Mouse (Mus musculus) liver, adult 2 months (tissue): Measurements from ENCODE around the gene Tfpi. TPM values are rescaled to one million over a fixed set of nuclear protein-coding genes. Genes with fewer than 3 reads are reported as not detected.
A peak's percentile ranks its signal among the peaks of the same experiment; 100 is the strongest.
"Not testable (repeated sequence)": the region's sequence is repeated elsewhere in the genome, so short reads cannot be mapped to it uniquely, and the experiment has no call there.

ENCODE experiments used
- DNase-seq: peaks from one replicate; pipeline ENCODE4 v3.0.0-alpha.2; 2011; ENCODE audit warnings: low read depth, low spot score; ENCODE audit errors: extremely low read depth
- H3K27ac ChIP-seq: fragments of 200-500 bp; replicated peaks from 2 replicates; pipeline ENCODE4 v1.5.1; 2012; ENCODE audit warnings: low read depth, mild to moderate bottlenecking, control low read depth, inconsistent platforms, low read length; ENCODE audit not compliant: insufficient read depth
- H3K27me3 ChIP-seq: fragments of 200-500 bp; 2 replicates; pipeline ENCODE4 v1.6.1; 2012; ENCODE audit warnings: mild to moderate bottlenecking, moderate library complexity, low read length, inconsistent platforms; ENCODE audit not compliant: control insufficient read depth, insufficient read depth
- H3K36me3 ChIP-seq: fragments of 200-500 bp; 2 replicates; pipeline ENCODE4 v1.6.1; 2012; ENCODE audit warnings: low read length, inconsistent platforms; ENCODE audit not compliant: control insufficient read depth, insufficient read depth
- H3K4me1 ChIP-seq: fragments of 200-500 bp; 2 replicates; pipeline ENCODE4 v1.6.1; 2011; ENCODE audit warnings: low read length; ENCODE audit not compliant: control insufficient read depth, insufficient read depth
- H3K4me3 ChIP-seq: fragments of 200-500 bp; 2 replicates; pipeline ENCODE4 v1.5.1; 2011; ENCODE audit warnings: low read depth, mild to moderate bottlenecking, control low read depth, low read length, moderate library complexity; ENCODE audit not compliant: insufficient read depth
- H3K79me2 ChIP-seq: fragments of 200-500 bp; 2 replicates; pipeline ENCODE4 v1.6.1; 2012; ENCODE audit warnings: inconsistent platforms, mild to moderate bottlenecking, low read length, moderate library complexity; ENCODE audit not compliant: control insufficient read depth, insufficient read depth
- H3K9ac ChIP-seq: fragments of 200-500 bp; 2 replicates; pipeline ENCODE4 v1.6.1; 2012; ENCODE audit warnings: low read depth, mild to moderate bottlenecking, control low read depth, inconsistent platforms, low read length
- CTCF ChIP-seq: fragments of 200-500 bp; IDR thresholded peaks from 2 replicates; pipeline ENCODE4 v1.5.1; 2011; ENCODE audit warnings: low read depth, low read length, control low read depth
- POLR2A ChIP-seq: fragments of 200-500 bp; IDR thresholded peaks from 2 replicates; pipeline ENCODE4 v1.6.1; 2011; ENCODE audit warnings: low read length, control low read depth; ENCODE audit not compliant: insufficient read depth; ENCODE audit errors: extremely low read depth
- WGBS: fragments of 180-500 bp; shearing (Covaris S2); methylation state at CpG from one replicate; pipeline ENCODE4 v1.1.7; 2018; 5-methylcytosine and 5-hydroxymethylcytosine counted together
- polyA plus RNA-seq: library from polyadenylated mRNA; depleted of rRNA; stranded (reverse); fragments of >200 nt; gene quantifications from 2 replicates; pipeline ENCODE4 v1.2.3, GENCODE M21; 2012
- total RNA-seq: library from RNA; depleted of rRNA; stranded (reverse); fragments of >200 nt; gene quantifications from 2 replicates; pipeline ENCODE4 v1.2.3, GENCODE M21; 2014

Tfpi gene
- total and polyA plus RNA-seq, 2 experiments, result 1.2 to 9.6 TPM

GRCm38 (mm10) chr2:84402713-84403112 lies 73.9 kb downstream of the Tfpi start:
- no peak for DNase-seq
- Histone ChIP-seq H3K27ac (no peak overlapping the region), H3K36me3 (no peaks in the 10 kb centered on the region), H3K4me3 (no peak overlapping the region), H3K27me3 (no peaks in the 10 kb centered on the region), H3K4me1 (no peaks in the 10 kb centered on the region), H3K79me2 (no peaks in the 10 kb centered on the region), H3K9ac (no peak overlapping the region)
- 86% methylated on average over 3 of the region's 3 CpGs for WGBS
- no peak for TF ChIP-seq CTCF
- no peak for TF ChIP-seq POLR2A

GRCm38 (mm10) chr2:84396557-84396956 lies 80.0 kb downstream of the Tfpi start:
- H3K9ac ChIP-seq, result no peak overlapping the region
- H3K79me2 ChIP-seq, result no peaks in the 10 kb centered on the region
- DNase-seq, result no peak
- WGBS, result 86% methylated on average over 4 of the region's 4 CpGs
- no peak for TF ChIP-seq POLR2A
- TF ChIP-seq CTCF, result no peak
- no peak overlapping the region for H3K4me3 ChIP-seq
- no peaks in the 10 kb centered on the region for H3K27me3 ChIP-seq
- no peaks in the 10 kb centered on the region for H3K36me3 ChIP-seq
- H3K27ac ChIP-seq, result no peak overlapping the region
- H3K4me1 ChIP-seq, result peaks cover 12% of the 10 kb centered on the region

- Histone ChIP-seq H3K27ac (no peak overlapping the region), H3K27me3 (no peaks in the 10 kb centered on the region), H3K4me3 (no peak overlapping the region), H3K36me3 (no peaks in the 10 kb centered on the region), H3K4me1 (peaks cover 12% of the 10 kb centered on the region), H3K79me2 (no peaks in the 10 kb centered on the region), H3K9ac (no peak overlapping the region)
- TF ChIP-seq CTCF (no peak), POLR2A (no peak)
- no peak for DNase-seq
- 85% methylated on average over 4 of the region's 4 CpGs for WGBS
Observed at GRCm38 (mm10) chr2:84393236-84393635, 83.3 kb downstream of the Tfpi start.

- TF ChIP-seq POLR2A, result no peak
- TF ChIP-seq CTCF, result no peak
- Histone ChIP-seq H3K27ac (no peak overlapping the region), H3K9ac (no peak overlapping the region), H3K27me3 (no peaks in the 10 kb centered on the region), H3K4me1 (peaks cover under 1% of the 10 kb centered on the region; the same call in 1 of the 2 replicates), H3K4me3 (no peak overlapping the region), H3K36me3 (no peaks in the 10 kb centered on the region), H3K79me2 (no peaks in the 10 kb centered on the region)
- DNase-seq, result no peak
Observed at GRCm38 (mm10) chr2:84389075-84389474, 87.5 kb downstream of the Tfpi start.

- not testable (repeated sequence) for H3K27me3 ChIP-seq, DNase-seq, H3K79me2 ChIP-seq, H3K4me3 ChIP-seq, H3K27ac ChIP-seq, H3K4me1 ChIP-seq, H3K36me3 ChIP-seq, H3K9ac ChIP-seq
- whole genome bisulfite sequencing, result 81% methylated on average over 14 of the region's 14 CpGs
Observed at GRCm38 (mm10) chr2:84388537-84388936, 88.0 kb downstream of the Tfpi start.

- Histone ChIP-seq H3K79me2 (no peaks in the 10 kb centered on the region), H3K4me1 (no peaks in the 10 kb centered on the region; the same call in 1 of the 2 replicates), H3K27ac (peak overlapping the region; percentile 42), H3K27me3 (no peaks in the 10 kb centered on the region), H3K4me3 (no peak overlapping the region), H3K36me3 (no peaks in the 10 kb centered on the region), H3K9ac (no peak overlapping the region)
- TF ChIP-seq POLR2A (no peak), CTCF (no peak)
- 77% methylated on average over 7 of the region's 7 CpGs for WGBS
- no peak for DNase-seq
Observed at GRCm38 (mm10) chr2:84388023-84388416, 88.6 kb downstream of the Tfpi start.
